Mouse (Mus musculus): Measurements from ENCODE around the gene Ugt1a2. TPM values are rescaled to one million over a fixed set of nuclear protein-coding genes. Genes with fewer than 3 reads are reported as not detected.

The Ugt1a2 gene
- polyA plus RNA-seq, 1 experiment from 2014 or later: not detected

DNA sequence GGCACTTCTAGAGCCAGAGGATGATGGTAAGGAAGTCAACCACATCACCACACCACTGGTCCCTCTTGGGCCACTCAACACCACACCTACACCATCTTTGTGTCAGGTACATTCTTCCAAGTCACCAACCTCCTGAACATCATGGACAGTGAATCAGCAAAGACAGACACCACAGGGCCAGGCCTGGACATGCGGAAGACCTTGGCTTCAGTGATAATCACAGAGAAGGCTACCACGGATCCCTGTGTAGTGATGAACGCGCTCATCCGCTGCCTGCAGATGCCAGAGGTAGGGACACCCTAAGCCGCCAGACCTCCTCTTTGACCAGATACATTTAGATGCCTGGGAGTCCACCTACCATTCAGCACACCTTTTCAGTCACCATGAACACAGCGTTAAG, 27.7 kb downstream of the Ugt1a2 start:
- no peaks in the 10 kb centered on the region for H3K27me3 ChIP-seq (replicated peaks)
- no peak overlapping the region for H3K4me3 ChIP-seq
- no peak overlapping the region for H3K4me2 ChIP-seq
- no peaks in the 10 kb centered on the region for H3K36me3 ChIP-seq
- no peaks in the 10 kb centered on the region for H3K4me1 ChIP-seq
- H3K9ac ChIP-seq: no peak overlapping the region
- ATAC-seq (ENCODE audit: extremely low read depth, insufficient number of reproducible peaks, low FRiP score, low TSS enrichment): 0 out of 2 replicates have a peak, but pooled peaks have one; percentile 4
- WGBS: 65% methylated on average over 7 of the region's 7 CpGs
- H3K9me3 ChIP-seq: peaks cover 79% of the 10 kb centered on the region
- H3K27ac ChIP-seq (replicated peaks): no peak overlapping the region

DNA sequence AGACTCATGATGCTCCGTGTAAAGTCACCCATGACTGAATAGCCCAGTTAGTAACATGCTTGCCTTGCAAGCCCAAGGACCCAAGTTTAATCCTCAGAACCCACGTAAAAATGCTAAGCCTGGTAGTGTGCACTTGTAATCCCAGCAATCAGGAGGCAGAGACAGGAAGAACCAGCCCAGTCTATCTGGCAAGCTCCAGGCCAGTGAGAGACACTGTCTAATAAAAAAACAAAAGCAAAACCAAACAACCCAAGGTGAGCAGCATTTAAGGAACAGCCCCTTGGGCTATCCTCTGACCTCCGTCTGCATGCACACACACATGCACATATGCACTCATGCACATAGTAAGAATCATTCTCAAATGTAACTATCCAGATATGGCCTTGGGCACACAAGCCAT, 29.2 kb downstream of the Ugt1a2 start:
- no peak overlapping the region for H3K9ac ChIP-seq
- no peak overlapping the region for H3K4me2 ChIP-seq
- H3K36me3 ChIP-seq: no peaks in the 10 kb centered on the region
- H3K27ac ChIP-seq (replicated peaks): no peak overlapping the region
- 68% methylated on average over 3 of the region's 3 CpGs for WGBS
- no peaks in the 10 kb centered on the region for H3K27me3 ChIP-seq (replicated peaks)
- H3K4me1 ChIP-seq: no peaks in the 10 kb centered on the region
- H3K9me3 ChIP-seq: peaks cover 91% of the 10 kb centered on the region
- no peak for ATAC-seq (ENCODE audit: extremely low read depth, insufficient number of reproducible peaks, low FRiP score, low TSS enrichment)
- no peak overlapping the region for H3K4me3 ChIP-seq

DNA sequence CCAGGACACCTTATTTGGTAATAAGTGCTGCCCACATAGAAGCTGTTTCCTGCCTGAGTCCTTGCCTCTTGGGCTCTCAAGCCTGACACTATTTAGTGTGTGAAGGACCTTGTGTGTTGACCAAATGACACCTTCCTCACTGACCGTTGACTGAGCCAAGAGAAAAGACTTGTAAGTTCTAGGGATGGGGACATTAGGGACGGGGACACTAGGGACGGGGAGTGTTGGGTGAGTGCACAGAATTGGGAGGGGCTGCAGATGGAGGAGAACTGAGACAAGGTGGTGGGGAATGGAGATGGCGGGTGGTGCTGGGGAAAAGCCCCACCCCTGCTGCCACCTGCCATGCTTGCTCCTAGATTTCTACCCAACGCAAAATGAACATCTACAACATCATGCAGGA, 29.6 kb downstream of the Ugt1a2 start:
- peaks cover 96% of the 10 kb centered on the region for H3K9me3 ChIP-seq
- H3K27ac ChIP-seq (replicated peaks): no peak overlapping the region
- no peak overlapping the region for H3K4me3 ChIP-seq
- H3K9ac ChIP-seq: no peak overlapping the region
- H3K27me3 ChIP-seq (replicated peaks): no peaks in the 10 kb centered on the region
- no peaks in the 10 kb centered on the region for H3K4me1 ChIP-seq
- no peak for ATAC-seq (ENCODE audit: extremely low read depth, insufficient number of reproducible peaks, low FRiP score, low TSS enrichment)
- no peaks in the 10 kb centered on the region for H3K36me3 ChIP-seq
- WGBS: 69% methylated on average over 5 of the region's 5 CpGs
- no peak overlapping the region for H3K4me2 ChIP-seq

DNA sequence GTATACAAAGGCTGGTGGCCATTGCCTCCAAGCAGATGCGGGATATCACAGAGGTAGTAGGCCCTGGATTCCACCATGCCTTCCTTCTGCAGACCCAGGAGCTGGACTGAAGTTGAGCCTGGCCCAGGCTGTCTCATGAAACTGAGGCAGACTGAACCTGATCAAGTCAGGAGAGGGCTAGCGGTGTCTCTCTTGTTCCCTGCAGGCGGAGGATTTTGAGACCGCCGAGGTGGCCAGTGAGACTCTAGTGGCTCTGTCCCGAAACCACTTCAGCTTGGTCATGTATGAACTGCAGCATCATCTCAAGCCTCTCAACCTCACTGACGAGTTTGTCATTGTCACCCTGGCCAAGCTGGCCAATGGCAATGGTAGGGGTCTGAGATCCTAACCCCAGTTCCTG, 30.0 kb downstream of the Ugt1a2 start:
- Histone ChIP-seq H3K4me3 (no peak overlapping the region), H3K27me3 (replicated peaks) (no peaks in the 10 kb centered on the region), H3K36me3 (no peaks in the 10 kb centered on the region), H3K4me1 (no peaks in the 10 kb centered on the region), H3K9me3 (peaks cover 98% of the 10 kb centered on the region), H3K27ac (replicated peaks) (no peak overlapping the region), H3K4me2 (no peak overlapping the region), H3K9ac (no peak overlapping the region)
- WGBS: 66% methylated on average over 7 of the region's 7 CpGs
- no peak for ATAC-seq (ENCODE audit: extremely low read depth, insufficient number of reproducible peaks, low FRiP score, low TSS enrichment)

DNA sequence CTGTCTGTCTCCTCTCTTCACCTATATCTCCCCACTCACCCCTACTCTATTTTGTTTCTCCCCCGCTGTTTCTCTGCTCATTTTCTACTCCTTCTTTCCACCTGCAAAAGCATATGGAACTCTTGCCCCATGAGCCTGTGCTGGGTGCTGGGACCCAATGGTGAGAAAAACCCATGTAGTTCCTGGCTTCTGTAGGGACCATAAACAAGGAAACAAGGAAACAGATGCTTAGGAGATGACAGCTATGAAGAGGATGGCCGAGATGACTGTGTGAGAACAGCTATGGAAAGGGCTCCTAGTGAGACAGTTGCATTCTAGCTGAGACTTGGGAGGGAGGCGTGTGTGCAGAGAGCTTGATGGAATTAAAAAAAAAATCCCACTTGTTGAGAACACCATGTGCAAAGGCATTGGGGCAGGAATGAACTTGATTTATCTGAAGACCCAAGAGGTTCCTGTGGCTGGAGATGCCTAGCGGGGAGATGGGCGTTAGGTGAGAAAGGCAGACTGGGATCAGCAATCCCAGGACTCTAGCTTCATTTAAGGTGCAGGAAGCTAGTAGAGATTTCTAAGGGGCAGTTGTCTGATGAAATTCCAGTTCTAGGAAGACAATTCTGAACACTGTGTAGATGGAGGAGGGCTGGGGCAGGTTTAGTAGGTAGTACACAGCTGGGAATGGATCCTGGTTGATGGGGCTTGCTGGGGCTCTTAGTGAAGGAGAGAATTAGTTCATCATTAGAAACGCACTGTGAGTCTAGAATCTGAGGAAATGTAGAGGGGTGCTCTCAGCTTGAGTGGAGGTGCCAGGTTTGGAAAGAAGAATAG, 30.8 kb downstream of the Ugt1a2 start:
- no peak overlapping the region for H3K4me2 ChIP-seq
- no peak overlapping the region for H3K27ac ChIP-seq (replicated peaks)
- no peak overlapping the region for H3K4me3 ChIP-seq
- ATAC-seq (ENCODE audit: extremely low read depth, insufficient number of reproducible peaks, low FRiP score, low TSS enrichment): no peak
- 66% methylated on average over 6 of the region's 6 CpGs for WGBS
- H3K27me3 ChIP-seq (replicated peaks): no peaks in the 10 kb centered on the region
- H3K36me3 ChIP-seq: no peaks in the 10 kb centered on the region
- H3K4me1 ChIP-seq: no peaks in the 10 kb centered on the region
- H3K9ac ChIP-seq: no peak overlapping the region
- H3K9me3 ChIP-seq: peaks cover 98% of the 10 kb centered on the region

DNA sequence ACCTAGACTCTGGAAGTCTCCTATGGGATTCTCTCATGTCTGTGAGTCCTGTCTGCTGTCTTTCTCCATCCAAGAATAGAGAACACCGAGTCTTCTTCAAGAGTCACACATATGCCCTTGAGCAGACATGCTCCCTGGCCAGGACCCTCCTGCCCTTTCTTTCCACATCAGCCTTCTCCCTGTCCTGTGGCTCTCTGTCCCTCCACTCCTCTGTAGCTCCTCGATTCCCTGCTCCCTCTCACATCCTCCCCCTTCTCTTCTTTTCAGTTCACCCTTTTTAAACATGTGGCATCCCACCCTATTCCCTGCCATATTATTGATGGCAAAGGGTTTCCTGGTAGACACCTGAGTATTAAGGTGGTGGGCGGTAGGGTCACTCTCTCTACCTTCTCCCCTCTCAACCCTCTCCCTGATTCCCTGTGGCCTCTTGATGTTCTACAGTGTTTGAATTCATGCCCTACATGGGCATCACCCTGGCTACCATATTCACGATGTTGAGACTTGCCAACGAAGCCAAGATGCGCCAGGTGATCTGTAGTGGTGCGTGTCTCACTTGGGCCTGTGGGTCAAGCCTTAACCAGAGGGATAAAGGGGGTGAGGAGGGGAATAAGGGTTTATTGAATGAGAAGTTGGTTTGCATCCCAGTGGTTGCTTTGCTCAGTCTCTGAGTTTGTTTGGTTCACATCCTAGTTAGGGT, 31.6 kb downstream of the Ugt1a2 start:
- Histone ChIP-seq H3K27ac (replicated peaks) (no peak overlapping the region), H3K27me3 (replicated peaks) (no peaks in the 10 kb centered on the region), H3K4me3 (no peak overlapping the region), H3K4me1 (no peaks in the 10 kb centered on the region), H3K9me3 (peaks cover 94% of the 10 kb centered on the region), H3K36me3 (no peaks in the 10 kb centered on the region), H3K9ac (no peak overlapping the region), H3K4me2 (no peak overlapping the region)
- no peak for ATAC-seq (ENCODE audit: extremely low read depth, insufficient number of reproducible peaks, low FRiP score, low TSS enrichment)
- WGBS: 57% methylated on average over 7 of the region's 7 CpGs

DNA sequence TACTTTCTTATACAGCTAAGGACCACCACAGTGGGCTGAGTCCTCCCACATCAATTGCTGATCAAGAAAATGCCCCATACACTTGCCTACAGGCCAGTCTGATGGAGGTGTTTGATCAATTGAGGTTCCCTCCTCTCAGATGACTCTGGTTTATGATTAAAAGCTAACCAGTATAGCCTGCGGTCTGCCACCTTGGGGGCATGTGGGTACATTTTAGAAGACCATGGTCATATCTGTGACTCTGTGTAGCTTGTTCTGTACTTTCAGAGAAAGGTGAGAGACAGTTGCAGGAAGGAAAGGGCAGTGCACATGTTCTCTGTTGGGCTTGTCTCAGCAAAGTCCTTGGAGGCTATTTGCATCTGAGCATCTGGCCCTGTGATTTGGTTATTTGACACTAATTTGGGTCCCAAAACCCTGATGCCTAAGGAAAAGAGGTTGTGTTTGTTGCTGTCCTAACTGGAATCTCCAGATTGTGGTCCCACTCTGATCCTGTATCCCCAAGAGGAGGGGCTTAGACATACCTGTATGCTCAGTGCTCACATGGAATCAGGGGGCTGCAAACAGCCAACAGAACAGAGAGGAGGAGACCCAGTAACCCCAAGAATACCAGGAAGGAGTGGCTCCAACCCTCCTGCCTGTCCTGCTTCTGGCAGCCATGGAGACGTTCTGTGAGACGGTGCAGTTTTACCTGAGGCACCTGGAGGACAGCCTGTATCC, 32.4 kb downstream of the Ugt1a2 start:
- ATAC-seq (ENCODE audit: extremely low read depth, insufficient number of reproducible peaks, low FRiP score, low TSS enrichment): no peak
- Histone ChIP-seq H3K27me3 (replicated peaks) (no peaks in the 10 kb centered on the region), H3K9me3 (peaks cover 94% of the 10 kb centered on the region), H3K4me3 (no peak overlapping the region), H3K36me3 (no peaks in the 10 kb centered on the region), H3K9ac (no peak overlapping the region), H3K4me1 (no peaks in the 10 kb centered on the region), H3K27ac (replicated peaks) (no peak overlapping the region), H3K4me2 (no peak overlapping the region)
- WGBS: 46% methylated on average over 3 of the region's 3 CpGs

DNA sequence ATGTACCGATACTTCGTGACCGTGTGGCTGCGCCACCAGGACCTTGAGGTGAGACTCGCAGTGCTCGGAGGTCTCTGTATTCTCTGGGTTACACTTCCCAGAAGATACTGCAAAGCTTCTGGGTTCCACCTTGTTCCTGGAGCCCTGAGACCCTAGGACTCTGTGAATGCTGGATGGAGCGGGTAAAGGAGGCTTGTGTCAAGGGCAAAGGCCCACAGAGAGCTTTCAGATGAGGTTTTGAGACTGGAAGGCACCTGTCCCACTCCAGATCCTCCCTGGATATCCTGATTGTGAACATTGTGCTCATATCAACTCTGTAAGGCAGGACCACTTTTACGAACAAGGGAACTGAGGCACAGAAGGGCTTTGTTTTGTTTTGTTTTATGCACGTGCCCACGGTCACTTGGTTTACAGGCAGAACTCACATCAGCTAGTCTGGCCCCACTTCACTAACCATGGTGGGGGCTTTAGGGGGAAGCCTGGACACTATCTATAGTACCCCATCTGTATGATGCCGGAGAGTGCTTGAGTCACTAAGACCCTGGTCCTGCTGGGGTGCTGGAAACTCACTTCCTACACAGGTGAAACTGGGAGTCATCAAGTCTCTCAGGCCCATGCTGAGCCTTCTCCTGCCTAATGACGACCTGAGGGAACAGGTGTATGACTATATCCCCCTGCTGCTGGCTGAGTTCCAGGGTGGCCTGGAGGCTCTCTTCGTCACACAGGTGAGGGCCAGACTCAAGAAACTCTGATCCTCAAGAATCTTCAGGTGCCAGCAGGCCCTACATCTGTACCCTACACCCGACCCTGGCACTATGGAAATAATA, 33.2 kb downstream of the Ugt1a2 start:
- H3K4me2 ChIP-seq: no peak overlapping the region
- no peak overlapping the region for H3K4me3 ChIP-seq
- H3K36me3 ChIP-seq: no peaks in the 10 kb centered on the region
- H3K27me3 ChIP-seq (replicated peaks): no peaks in the 10 kb centered on the region
- ATAC-seq (ENCODE audit: extremely low read depth, insufficient number of reproducible peaks, low FRiP score, low TSS enrichment): no peak
- H3K9ac ChIP-seq: no peak overlapping the region
- no peaks in the 10 kb centered on the region for H3K4me1 ChIP-seq
- 56% methylated on average over 14 of the region's 14 CpGs for WGBS
- H3K27ac ChIP-seq (replicated peaks): no peak overlapping the region
- peaks cover 94% of the 10 kb centered on the region for H3K9me3 ChIP-seq

DNA sequence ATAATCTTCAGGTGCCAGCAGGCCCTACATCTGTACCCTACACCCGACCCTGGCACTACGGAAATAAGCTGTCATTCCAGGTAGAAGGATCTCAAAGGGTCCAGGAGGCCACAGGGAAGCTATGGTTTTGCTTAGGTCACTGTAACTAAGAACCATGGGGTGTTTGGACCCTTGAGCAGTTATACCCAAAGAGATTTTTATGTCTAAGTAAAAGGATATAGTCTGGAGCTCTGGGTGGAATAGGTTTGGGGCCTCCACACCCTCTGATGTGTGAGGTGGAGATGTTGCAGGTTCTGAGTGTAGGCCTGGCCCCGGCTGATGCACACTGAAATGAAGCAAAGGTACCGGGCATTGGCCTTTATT, 33.8 kb downstream of the Ugt1a2 start:
- no peaks in the 10 kb centered on the region for H3K36me3 ChIP-seq
- no peak overlapping the region for H3K9ac ChIP-seq
- H3K27me3 ChIP-seq (replicated peaks): no peaks in the 10 kb centered on the region
- H3K27ac ChIP-seq (replicated peaks): no peak overlapping the region
- H3K4me2 ChIP-seq: no peak overlapping the region
- peaks cover 94% of the 10 kb centered on the region for H3K9me3 ChIP-seq
- ATAC-seq (ENCODE audit: extremely low read depth, insufficient number of reproducible peaks, low FRiP score, low TSS enrichment): no peak
- no peak overlapping the region for H3K4me3 ChIP-seq
- WGBS: 56% methylated on average over 4 of the region's 4 CpGs
- H3K4me1 ChIP-seq: no peaks in the 10 kb centered on the region

DNA sequence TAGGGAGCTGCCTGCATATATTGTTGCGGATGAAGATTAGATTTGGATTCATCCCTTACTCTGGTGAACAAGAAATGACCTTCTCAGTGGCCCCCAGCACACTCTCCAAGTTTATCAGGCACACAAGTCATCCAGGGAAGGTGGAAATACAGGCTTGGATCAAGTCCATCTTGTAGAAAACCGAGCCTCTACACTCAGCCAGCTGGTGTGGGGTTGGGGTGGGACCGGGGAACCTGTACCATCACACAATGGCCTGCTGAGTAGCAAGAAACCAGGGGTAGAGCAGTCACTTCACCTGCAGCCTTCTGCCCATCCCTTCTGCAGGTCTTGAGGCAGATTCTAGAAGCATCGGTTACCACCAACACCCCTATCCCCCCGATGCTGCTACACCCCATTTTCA, 34.2 kb downstream of the Ugt1a2 start:
- H3K9me3 ChIP-seq: peaks cover 94% of the 10 kb centered on the region
- 39% methylated on average over 5 of the region's 5 CpGs for WGBS

More for the DNA sequence above, 34.2 kb downstream of the Ugt1a2 start:
- no peaks in the 10 kb centered on the region for H3K36me3 ChIP-seq
- H3K4me1 ChIP-seq: no peaks in the 10 kb centered on the region
- H3K9ac ChIP-seq: no peak overlapping the region
- ATAC-seq (ENCODE audit: extremely low read depth, insufficient number of reproducible peaks, low FRiP score, low TSS enrichment): no peak
- no peak overlapping the region for H3K27ac ChIP-seq (replicated peaks)
- H3K4me3 ChIP-seq: no peak overlapping the region
- no peaks in the 10 kb centered on the region for H3K27me3 ChIP-seq (replicated peaks)
- H3K4me2 ChIP-seq: no peak overlapping the region
